Mouse (Mus musculus) Patski (cell line): ENCODE results near the gene Trappc2. TPM values are rescaled to one million over a fixed set of nuclear protein-coding genes. Genes with fewer than 3 reads are reported as not detected.

ENCODE experiments used
- ATAC-seq: fragments of 100-300 bp; one replicate; pipeline ENCODE4 v1.8.0; 2021
- CTCF ChIA-PET: fragments of 350-600 bp; sonication (Branson Sonifier 250); formaldehyde crosslinking; loops from one replicate; lab custom pipeline; 2022; ENCODE audit warnings: inconsistent platforms; lab: Charles Lee
- POLR2A ChIA-PET: fragments of 350-600 bp; sonication (Branson Sonifier 250); formaldehyde crosslinking; loops from one replicate; lab custom pipeline; 2022; ENCODE audit warnings: antibody characterized with exemption, inconsistent platforms; lab: Charles Lee
- DNase-seq: peaks from one replicate; pipeline ENCODE4 v3.0.0-alpha.2; 2011; ENCODE audit warnings: low read depth, low spot score
- H3K27me3 ChIP-seq: fragments of 371-371 bp; one replicate; pipeline ENCODE4 v1.5.1; 2021
- CTCF ChIP-seq: fragments of 100-300 bp; IDR thresholded peaks from one replicate; pipeline ENCODE4 v1.5.1; 2021
- in situ Hi-C: fragments of 300-500 bp; cut with MboI; formaldehyde crosslinking; loops from 3 replicates; pipeline ENCODE4 v1.11.1; 2018; ENCODE audit warnings: low pct_unique_long_range_greater_than_20kb, mixed read lengths
- polyA plus RNA-seq: library from polyadenylated mRNA; unstranded; gene quantifications from one replicate; pipeline ENCODE4 v1.2.3, GENCODE M21; 2021

Trappc2 gene
- polyA plus RNA-seq, 1 experiment from 2014 or later, result 14.4 TPM

DNA sequence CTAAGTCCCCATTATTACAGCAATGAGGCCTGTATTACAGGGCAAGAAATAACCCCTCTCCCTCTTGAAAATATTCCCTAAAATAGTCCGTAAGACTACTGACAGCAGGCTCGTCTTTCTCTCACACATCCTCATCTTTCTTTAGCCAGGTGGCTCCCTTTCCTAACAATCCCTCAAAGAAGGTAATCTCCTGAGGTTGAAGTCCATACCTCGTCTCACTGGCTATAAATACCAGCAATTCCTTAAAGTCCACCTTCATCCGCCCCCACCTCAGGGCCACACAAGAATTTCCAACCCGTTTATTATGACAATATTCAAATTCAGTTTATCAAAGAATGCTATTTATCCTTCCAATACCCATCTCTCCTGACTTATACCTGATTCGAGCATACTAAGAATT lies 32.2 kb downstream of the Trappc2 start:
- ATAC-seq (no peak), DNase-seq (no peak)
- ChIA-PET POLR2A (no interaction called here), CTCF (no interaction called here)
- in situ Hi-C loops, result loop anchor here (5.0 kb wide), 1 partner anchor 85 kb away; no protein-coding TSS in a partner anchor
- no peak for TF ChIP-seq CTCF
- peaks cover 6% of the 10 kb centered on the region for H3K27me3 ChIP-seq

GRCm38 (mm10) chrX:166477393-166477792 lies 37.0 kb downstream of the Trappc2 start:
- ATAC-seq (no peak), DNase-seq (no peak)
- ChIA-PET POLR2A (no interaction called here), CTCF (no interaction called here)
- peaks cover 6% of the 10 kb centered on the region for H3K27me3 ChIP-seq
- no peak for TF ChIP-seq CTCF
- in situ Hi-C loops, result no loop called here

- in situ Hi-C loops, result no loop called here
- CTCF ChIA-PET, result no interaction called here
- POLR2A ChIA-PET, result interaction anchor here (1.0 kb wide), 1 partner anchor 39 kb away, joined by 4 read pairs; no protein-coding TSS in a partner anchor
- peaks cover 3% of the 10 kb centered on the region for H3K27me3 ChIP-seq
- peak; percentile 13 for ATAC-seq
- no peak for DNase-seq
- no peak for TF ChIP-seq CTCF
Observed at GRCm38 (mm10) chrX:166478631-166479364, 38.4 kb downstream of the Trappc2 start.

DNA sequence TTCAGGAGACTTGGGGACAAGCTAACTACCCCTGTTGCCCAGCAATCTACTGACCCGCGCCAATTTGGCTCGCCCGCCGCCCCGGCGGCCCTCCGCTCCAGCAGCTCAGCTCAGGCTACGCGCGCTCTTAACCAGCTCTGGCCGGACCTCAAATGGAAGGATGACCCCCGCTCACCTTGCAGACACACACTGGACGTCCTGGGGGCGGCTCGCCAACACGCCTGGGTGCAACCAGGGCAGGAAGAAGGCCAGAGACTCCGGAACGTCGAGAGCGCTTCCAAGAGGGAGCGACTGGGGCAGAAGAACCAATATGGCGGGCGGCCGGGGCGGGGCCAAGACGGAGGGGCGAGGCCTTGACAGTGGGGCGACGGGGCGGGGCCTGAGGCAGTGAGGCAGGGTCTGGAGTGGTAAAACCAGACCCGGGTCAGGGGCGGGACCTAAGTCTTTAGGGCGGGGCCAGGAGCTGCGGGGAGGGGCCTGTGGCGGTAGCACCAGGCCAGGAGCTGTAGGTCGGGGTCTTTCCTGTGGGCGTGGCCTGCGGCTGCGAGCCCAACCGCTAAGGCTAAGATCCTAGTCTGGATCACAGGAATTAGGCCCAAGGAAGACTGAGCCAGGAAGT lies 39.1 kb downstream of the Trappc2 start, which contains the start of gene Rab9:
Gene Rab9 (minus strand): TSS at position 503 of the 619 bp plus-strand sequence.
- ATAC-seq (peak; percentile 98), DNase-seq (no peak)
- no peak for TF ChIP-seq CTCF
- ChIA-PET POLR2A (interaction anchor here (1.0 kb wide), 1 partner anchor 40 kb away, joined by 4 read pairs; no protein-coding TSS in a partner anchor), CTCF (no interaction called here)
- in situ Hi-C loops, result no loop called here
- no peaks in the 10 kb centered on the region for H3K27me3 ChIP-seq

DNA sequence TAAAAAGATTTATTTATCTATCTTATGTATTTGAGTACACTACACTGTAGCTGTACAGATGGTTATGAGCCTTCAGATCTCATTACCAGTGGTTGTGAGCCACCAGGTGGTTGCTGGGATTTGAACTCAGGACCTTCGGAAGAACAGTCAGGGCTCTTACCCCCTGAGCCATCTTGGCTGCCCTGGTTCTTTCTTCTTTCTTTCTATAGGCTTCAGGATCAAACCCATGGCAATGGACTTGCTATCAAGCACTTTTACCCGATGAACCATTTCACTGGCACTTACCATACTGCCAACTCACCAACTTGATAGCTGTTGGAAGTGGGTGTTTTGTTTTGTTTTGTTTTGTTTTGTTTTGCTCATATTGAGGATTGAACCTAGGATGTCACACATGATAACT lies 54.7 kb downstream of the Trappc2 start:
- in situ Hi-C loops, result no loop called here
- ATAC-seq (no peak), DNase-seq (no peak)
- TF ChIP-seq CTCF, result no peak
- ChIA-PET CTCF (no interaction called here), POLR2A (interaction anchor here (1.0 kb wide), 1 partner anchor 16 kb away, joined by 5 read pairs; no protein-coding TSS in a partner anchor)
- H3K27me3 ChIP-seq, result no peaks in the 10 kb centered on the region

DNA sequence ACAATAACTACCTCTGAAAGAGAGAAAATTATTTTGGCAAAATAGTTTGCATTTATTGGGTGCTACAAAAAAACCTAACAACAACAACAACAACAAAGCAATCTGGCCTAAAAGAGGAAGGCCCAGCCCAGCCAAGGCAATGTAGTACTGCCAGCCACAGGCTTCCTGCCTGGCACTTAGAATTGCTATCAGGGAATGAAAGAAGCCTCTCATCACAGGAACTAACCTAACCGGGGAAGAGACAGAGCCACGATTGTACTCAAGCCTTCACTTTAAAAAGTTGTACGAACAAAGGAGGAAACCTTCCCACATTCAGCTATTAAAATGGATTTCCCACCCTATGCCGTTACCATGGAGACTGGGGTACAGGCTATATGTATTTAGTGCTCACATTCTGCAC lies 57.4 kb downstream of the Trappc2 start:
- ChIA-PET POLR2A (no interaction called here), CTCF (no interaction called here)
- no peak for DNase-seq
- no peaks in the 10 kb centered on the region for H3K27me3 ChIP-seq
- no peak for TF ChIP-seq CTCF
- no peak for ATAC-seq
- in situ Hi-C loops, result no loop called here

GRCm38 (mm10) chrX:166499496-166500190 lies 59.3 kb downstream of the Trappc2 start:
- ATAC-seq, result no peak
- ChIA-PET POLR2A (interaction anchor here (0.5 kb wide), 1 partner anchor 229 kb away, joined by 6 read pairs; no protein-coding TSS in a partner anchor), CTCF (no interaction called here)
- H3K27me3 ChIP-seq, result no peaks in the 10 kb centered on the region
- in situ Hi-C loops, result no loop called here
- TF ChIP-seq CTCF, result no peak
- no peak for DNase-seq

Other genes with a start within 250 kb of the Trappc2 start
- 5.2 TPM for gene Gpm6b, start 201.7 kb upstream of the Trappc2 start, polyA plus RNA-seq
- gene Ofd1, start 130 bp downstream of the Trappc2 start, polyA plus RNA-seq, result 17.9 TPM
- gene Rab9, start 39.3 kb downstream of the Trappc2 start, polyA plus RNA-seq, result 36.6 TPM
- 2.7 TPM for gene Tceanc, start 78.0 kb downstream of the Trappc2 start, polyA plus RNA-seq
- gene Egfl6, start 145.1 kb downstream of the Trappc2 start, polyA plus RNA-seq, result not detected